Mouse (Mus musculus) testis, adult 2 months (tissue): ENCODE measurements around the gene Zranb1.

Source experiments
- CTCF ChIP-seq: fragments of 200-500 bp; IDR thresholded peaks from 2 replicates; pipeline ENCODE4 v1.5.1; 2012; ENCODE audit warnings: low read depth, mild to moderate bottlenecking, inconsistent platforms, low read length, moderate library complexity; ENCODE audit not compliant: control insufficient read depth, insufficient read depth, insufficient replicate concordance
- POLR2A ChIP-seq: fragments of 200-500 bp; IDR thresholded peaks from 2 replicates; pipeline ENCODE4 v1.6.1; 2012; ENCODE audit warnings: low read depth, mild to moderate bottlenecking, inconsistent platforms, low read length, moderate library complexity; ENCODE audit not compliant: control insufficient read depth

- TF ChIP-seq CTCF (no peak), POLR2A (no peak)
These were observed 76.4 kb downstream of the Zranb1 start for GRCm38 (mm10) chr7:133007343-133007742.
